Mouse (Mus musculus): ENCODE measurements around the gene Cyp1a1. TPM values are rescaled to one million over a fixed set of nuclear protein-coding genes. Genes with fewer than 3 reads are reported as not detected.

Gene Cyp1a1
- 0.13 and 0.15 TPM in 2 replicates for polyA plus RNA-seq (2012; rRNA removed)

DNA sequence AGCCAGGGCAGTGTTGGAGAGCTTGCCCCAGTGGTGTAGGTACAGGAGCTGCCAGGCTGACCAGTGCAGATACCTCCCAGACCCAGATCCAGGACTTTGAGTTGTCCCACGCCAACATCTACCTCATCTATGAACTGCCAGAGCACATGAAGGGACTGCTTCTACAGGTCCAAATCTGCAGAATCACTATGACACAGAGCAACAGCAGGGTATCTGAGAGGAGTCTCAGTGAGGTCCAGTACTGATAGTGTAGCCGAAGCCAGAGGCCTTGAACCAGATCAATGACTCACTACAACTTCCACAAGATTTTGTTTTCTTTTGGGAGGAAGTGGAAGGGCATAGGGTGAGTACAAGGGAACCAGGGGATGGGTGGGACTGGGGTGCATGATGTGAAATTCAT, at the start of gene Cyp1a1:
Gene Cyp1a1 (plus strand): TSS at position 178 of the 400 bp plus-strand sequence.
- H3K4me3 ChIP-seq (ENCODE audit: extremely low read depth, insufficient read depth, insufficient read length): no peak within 1 kb of the TSS
- H3K27ac ChIP-seq (ENCODE audit: insufficient read depth, low read length): no peak within 1 kb of the TSS
- WGBS: 94% methylated on average over 2 of the region's 2 CpGs
- H3K36me3 ChIP-seq (ENCODE audit: control insufficient read depth, insufficient read depth, low read length): no peaks in the 10 kb centered on the region
- H3K4me1 ChIP-seq (ENCODE audit: control insufficient read depth, insufficient read depth, insufficient read length): no peaks in the 10 kb centered on the region
- H3K27me3 ChIP-seq (ENCODE audit: control insufficient read depth, insufficient read depth, low read length): peaks cover 1% of the 10 kb centered on the region; the same call in 1 of the 2 replicates
- TF ChIP-seq POLR2A (IDR thresholded peaks at IDR 0.05; ENCODE audit: low read depth, low read length): no peak
- DNase-seq (ENCODE audit: low read depth in 1 of 2, low spot score in 2 of 2): no peak

DNA sequence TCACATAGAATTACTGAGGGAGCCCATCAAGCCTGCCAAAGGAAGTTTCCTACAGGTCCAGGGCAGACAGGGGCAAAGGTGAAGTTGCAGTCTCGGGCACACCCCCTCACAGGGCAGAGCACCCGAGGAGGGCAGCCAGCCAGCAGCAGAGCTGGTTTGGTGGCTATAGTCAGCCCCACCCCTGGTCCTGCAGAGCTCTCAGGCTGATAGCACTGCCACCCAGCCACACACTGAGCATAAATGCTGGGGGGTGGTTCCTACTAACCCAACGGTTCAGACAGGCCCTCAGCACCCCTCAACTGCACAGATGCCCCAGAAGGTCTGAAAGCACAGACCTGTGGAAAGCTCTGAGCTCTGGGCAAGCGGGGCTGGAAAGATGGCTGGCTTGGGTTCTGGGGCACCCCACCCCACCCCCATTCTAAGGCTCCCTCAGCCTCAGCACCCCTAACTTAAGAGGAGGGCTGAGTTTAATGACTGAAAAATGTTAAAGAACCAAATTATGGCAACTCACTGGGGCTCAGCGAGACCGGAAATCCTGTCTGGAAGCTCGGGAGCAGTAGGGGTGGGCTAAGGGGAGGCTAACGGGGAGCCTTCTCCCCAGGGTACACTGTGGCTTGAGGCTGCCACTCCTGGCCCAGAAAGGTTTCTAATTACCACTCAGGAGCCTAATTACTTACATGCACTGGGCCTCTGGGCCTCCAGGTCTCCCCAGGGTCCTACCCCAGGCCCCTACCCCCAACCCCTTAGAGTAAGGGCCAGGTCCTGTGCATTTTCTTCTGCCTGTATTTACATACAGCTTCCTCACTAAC, 48.9 kb upstream of the Cyp1a1 start:
- Histone ChIP-seq H3K4me3 (ENCODE audit: extremely low read depth, insufficient read depth, insufficient read length) (peak overlapping the region; percentile 34; the same call in 1 of the 2 replicates), H3K27ac (ENCODE audit: insufficient read depth, low read length) (peak overlapping the region; percentile 95), H3K4me1 (ENCODE audit: control insufficient read depth, insufficient read depth, insufficient read length) (peaks cover 62% of the 10 kb centered on the region), H3K27me3 (ENCODE audit: control insufficient read depth, insufficient read depth, low read length) (no peaks in the 10 kb centered on the region), H3K36me3 (ENCODE audit: control insufficient read depth, insufficient read depth, low read length) (peaks cover 5% of the 10 kb centered on the region; the same call in 1 of the 2 replicates)
- peak in 1 of 2 experiments; percentile 74 for DNase-seq (ENCODE audit: low read depth in 1 of 2, low spot score in 2 of 2)
- TF ChIP-seq POLR2A (IDR thresholded peaks at IDR 0.05; ENCODE audit: low read depth, low read length) (0 out of 2 replicates have a peak, but pooled peaks have one; percentile 25), CTCF (IDR thresholded peaks at IDR 0.05; ENCODE audit: extremely low read depth, insufficient read depth, insufficient read length, insufficient replicate concordance) (no peak)
- WGBS: 1% methylated on average over 8 of the region's 8 CpGs

GRCm38 (mm10) chr9:57639661-57640328, 47.9 kb upstream of the Cyp1a1 start:
- no peak for TF ChIP-seq CTCF (IDR thresholded peaks at IDR 0.05; ENCODE audit: extremely low read depth, insufficient read depth, insufficient read length, insufficient replicate concordance)
- TF ChIP-seq POLR2A (IDR thresholded peaks at IDR 0.05; ENCODE audit: low read depth, low read length): no peak
- H3K27me3 ChIP-seq (ENCODE audit: control insufficient read depth, insufficient read depth, low read length): no peaks in the 10 kb centered on the region
- WGBS: 7% methylated on average over 5 of the region's 5 CpGs
- H3K27ac ChIP-seq (ENCODE audit: insufficient read depth, low read length): peak overlapping the region; percentile 95
- peak overlapping the region; percentile 46 for H3K4me3 ChIP-seq (ENCODE audit: extremely low read depth, insufficient read depth, insufficient read length)
- no peak for DNase-seq (ENCODE audit: low read depth in 1 of 2, low spot score in 2 of 2)
- H3K36me3 ChIP-seq (ENCODE audit: control insufficient read depth, insufficient read depth, low read length): peaks cover 5% of the 10 kb centered on the region; the same call in 1 of the 2 replicates
- peaks cover 53% of the 10 kb centered on the region for H3K4me1 ChIP-seq (ENCODE audit: control insufficient read depth, insufficient read depth, insufficient read length)

- DNase-seq (ENCODE audit: low read depth in 1 of 2, low spot score in 2 of 2): peak; percentile 89 to 97
- H3K4me1 ChIP-seq (ENCODE audit: control insufficient read depth, insufficient read depth, insufficient read length): peaks cover 49% of the 10 kb centered on the region
- H3K36me3 ChIP-seq (ENCODE audit: control insufficient read depth, insufficient read depth, low read length): peaks cover 5% of the 10 kb centered on the region; the same call in 1 of the 2 replicates
- peak overlapping the region; percentile 100 for H3K27ac ChIP-seq (ENCODE audit: insufficient read depth, low read length)
- peak overlapping the region; percentile 46 for H3K4me3 ChIP-seq (ENCODE audit: extremely low read depth, insufficient read depth, insufficient read length)
- H3K27me3 ChIP-seq (ENCODE audit: control insufficient read depth, insufficient read depth, low read length): no peaks in the 10 kb centered on the region
- TF ChIP-seq CTCF (IDR thresholded peaks at IDR 0.05; ENCODE audit: extremely low read depth, insufficient read depth, insufficient read length, insufficient replicate concordance) (no peak), POLR2A (IDR thresholded peaks at IDR 0.05; ENCODE audit: low read depth, low read length) (peak; percentile 1; the same call in 1 of the 2 replicates)
- under 1% methylated on average over 15 of the region's 15 CpGs for WGBS
These were observed 47.3 kb upstream of the Cyp1a1 start for GRCm38 (mm10) chr9:57640384-57640783.

GRCm38 (mm10) chr9:57641022-57641421, 46.7 kb upstream of the Cyp1a1 start:
- TF ChIP-seq CTCF (IDR thresholded peaks at IDR 0.05; ENCODE audit: extremely low read depth, insufficient read depth, insufficient read length, insufficient replicate concordance): no peak
- no peak for TF ChIP-seq POLR2A (IDR thresholded peaks at IDR 0.05; ENCODE audit: low read depth, low read length)
- 71% methylated on average over 1 of the region's 1 CpGs for WGBS
- H3K27ac ChIP-seq (ENCODE audit: insufficient read depth, low read length): peak overlapping the region; percentile 100

DNA sequence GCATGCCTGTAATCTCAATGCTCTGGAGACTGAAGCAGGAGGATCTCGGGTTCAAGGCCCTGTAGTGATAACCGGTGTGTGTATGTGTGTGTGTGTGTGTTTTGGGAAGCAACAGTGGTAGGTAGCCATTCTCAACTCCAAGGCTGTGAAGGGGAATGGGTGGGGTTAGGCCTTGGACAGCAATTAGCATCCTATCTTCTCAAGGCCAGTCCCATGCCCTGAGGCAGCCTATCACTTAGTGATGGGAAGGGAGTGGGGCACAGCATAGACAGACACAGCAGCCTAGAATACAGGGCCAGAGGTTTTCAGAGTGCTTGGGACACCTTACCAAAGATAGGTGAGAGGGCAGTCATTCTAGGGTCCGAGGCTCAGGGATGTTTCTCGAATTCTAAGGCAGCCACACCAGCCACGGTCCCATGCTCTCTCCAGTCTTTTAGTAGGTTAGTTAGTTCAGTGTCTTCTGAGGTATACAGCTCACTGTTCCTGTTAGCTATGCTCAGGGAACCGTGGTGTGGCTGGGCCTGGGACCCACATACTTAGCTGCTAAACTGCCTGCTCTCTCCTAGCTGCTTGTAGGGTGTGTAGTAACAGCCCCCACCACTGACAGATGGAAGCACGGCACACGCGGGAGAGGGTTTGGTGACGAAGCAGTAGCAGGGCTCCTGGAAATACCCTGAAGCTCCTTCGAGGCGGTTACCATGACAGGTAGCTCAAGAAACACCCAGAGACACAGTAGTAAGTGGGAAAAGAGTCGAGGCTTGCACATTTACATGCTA, 45.8 kb upstream of the Cyp1a1 start:
- DNase-seq (ENCODE audit: low read depth in 1 of 2, low spot score in 2 of 2): no peak
- TF ChIP-seq POLR2A (IDR thresholded peaks at IDR 0.05; ENCODE audit: low read depth, low read length) (no peak), CTCF (IDR thresholded peaks at IDR 0.05; ENCODE audit: extremely low read depth, insufficient read depth, insufficient read length, insufficient replicate concordance) (no peak)
- H3K4me3 ChIP-seq (ENCODE audit: extremely low read depth, insufficient read depth, insufficient read length): peak overlapping the region; percentile 96
- H3K27me3 ChIP-seq (ENCODE audit: control insufficient read depth, insufficient read depth, low read length): no peaks in the 10 kb centered on the region
- peaks cover 45% of the 10 kb centered on the region for H3K4me1 ChIP-seq (ENCODE audit: control insufficient read depth, insufficient read depth, insufficient read length)
- peaks cover 5% of the 10 kb centered on the region; the same call in 1 of the 2 replicates for H3K36me3 ChIP-seq (ENCODE audit: control insufficient read depth, insufficient read depth, low read length)
- WGBS: 30% methylated on average over 13 of the region's 13 CpGs
- peak overlapping the region; percentile 100 for H3K27ac ChIP-seq (ENCODE audit: insufficient read depth, low read length)

More at GRCm38 (mm10) chr9:57641022-57641421, 46.7 kb upstream of the Cyp1a1 start:
- Histone ChIP-seq H3K27me3 (ENCODE audit: control insufficient read depth, insufficient read depth, low read length) (no peaks in the 10 kb centered on the region), H3K4me3 (ENCODE audit: extremely low read depth, insufficient read depth, insufficient read length) (peak overlapping the region; percentile 11; the same call in 1 of the 2 replicates), H3K4me1 (ENCODE audit: control insufficient read depth, insufficient read depth, insufficient read length) (peaks cover 45% of the 10 kb centered on the region), H3K36me3 (ENCODE audit: control insufficient read depth, insufficient read depth, low read length) (peaks cover 5% of the 10 kb centered on the region; the same call in 1 of the 2 replicates)
- DNase-seq (ENCODE audit: low read depth in 1 of 2, low spot score in 2 of 2): no peak
